Mouse (Mus musculus) lung, embryonic 14.5 days (tissue): ENCODE measurements at regions not wholly inside any gene's neighbourhood (a gene's known extent, or its start where the extent isn't known, plus 50 kb on each side); places are given as distances from the start of the nearest gene placed in this dataset.

Experiments used
- ATAC-seq: fragments of 200-750 bp; cut with Nextera tagmentation; 2 replicates; pipeline ENCODE4 v1.8.0; 2017; ENCODE audit warnings: mild to moderate bottlenecking, moderate TSS enrichment, moderate library complexity; ENCODE audit not compliant: insufficient read depth
- DNase-seq: peaks from one replicate; pipeline ENCODE4 v3.0.0-alpha.2; 2015
- H3K27ac ChIP-seq: fragments of 300-500 bp; sonication (generic); 2 replicates; pipeline ENCODE4 v1.5.1; 2014; ENCODE audit warnings: low read depth, mild to moderate bottlenecking, moderate library complexity
- H3K27me3 ChIP-seq: fragments of 300-500 bp; sonication (generic); 2 replicates; pipeline ENCODE4 v1.6.1; 2014; ENCODE audit warnings: low read length, control low read depth; ENCODE audit not compliant: insufficient read depth
- H3K36me3 ChIP-seq: fragments of 300-500 bp; sonication (generic); 2 replicates; pipeline ENCODE4 v1.6.1; 2014; ENCODE audit warnings: control low read depth; ENCODE audit not compliant: insufficient read depth
- H3K4me1 ChIP-seq: fragments of 300-500 bp; sonication (generic); 2 replicates; pipeline ENCODE4 v1.6.1; 2014; ENCODE audit warnings: antibody characterized with exemption, control low read depth; ENCODE audit not compliant: insufficient read depth
- H3K4me2 ChIP-seq: fragments of 300-500 bp; sonication (generic); 2 replicates; pipeline ENCODE4 v1.6.1; 2014; ENCODE audit warnings: mild to moderate bottlenecking
- H3K4me3 ChIP-seq: fragments of 300-500 bp; sonication (generic); 2 replicates; pipeline ENCODE4 v1.5.1; 2014; ENCODE audit warnings: low read depth, low read length
- H3K9ac ChIP-seq: fragments of 300-500 bp; sonication (generic); 2 replicates; pipeline ENCODE4 v1.6.1; 2014
- H3K9me3 ChIP-seq: fragments of 300-500 bp; sonication (generic); 2 replicates; pipeline ENCODE4 v1.6.1; 2016; ENCODE audit warnings: low read depth, low read length, control low read depth
- CTCF ChIP-seq: IDR thresholded peaks from 2 replicates; pipeline ENCODE4 v1.5.1; 2016; ENCODE audit warnings: antibody characterized with exemption, low read depth
- WGBS: fragments of 180-500 bp; shearing (Covaris S2); extraction: QIAGEN DNeasy Blood & Tissue Kit; methylation state at CpG from one replicate; pipeline ENCODE4 v1.1.7; 2014; 5-methylcytosine and 5-hydroxymethylcytosine counted together

DNA sequence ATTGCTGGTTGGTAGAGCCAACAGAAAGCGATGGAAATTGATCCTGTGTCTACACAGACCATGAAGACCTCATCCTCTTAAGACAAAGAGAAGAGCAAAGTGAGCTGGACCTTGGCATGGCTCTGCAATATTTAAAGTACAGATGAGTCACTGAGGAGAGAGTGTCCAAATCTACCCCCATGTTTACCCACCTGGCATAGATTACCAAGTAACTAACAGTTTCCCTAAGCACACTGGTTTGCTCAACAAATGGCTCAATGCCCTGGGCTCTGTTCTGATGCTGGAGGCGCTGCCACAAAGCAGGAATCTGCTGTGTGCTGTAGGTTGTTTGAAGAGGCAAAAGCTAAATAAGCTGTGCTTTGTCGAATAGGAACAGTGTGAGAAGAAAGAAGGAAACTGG, 345.0 kb upstream of the Gm10131 start:
- DNase-seq, result no peak

DNA sequence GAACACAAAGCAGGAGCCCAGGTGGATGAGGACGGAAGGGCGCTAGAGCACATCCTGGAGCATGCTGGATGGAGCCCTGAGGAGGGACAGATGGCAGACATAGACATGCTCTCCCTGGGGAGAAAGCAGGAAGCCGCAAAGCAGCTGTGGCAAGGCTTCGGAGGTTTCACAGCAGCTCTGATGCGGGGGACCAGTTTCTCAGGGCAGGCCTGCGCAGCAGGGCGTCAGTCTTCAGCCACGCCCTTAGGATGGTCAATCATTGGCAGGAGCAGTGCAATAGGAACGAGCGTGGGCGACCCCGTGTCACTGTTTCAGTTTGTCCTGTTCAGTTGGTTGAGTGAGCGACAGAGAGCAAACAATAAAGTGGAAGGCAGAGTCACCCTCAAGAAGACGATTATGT, 343.8 kb upstream of the Gm10131 start:
- Histone ChIP-seq H3K4me2 (no peak overlapping the region), H3K4me1 (no peaks in the 10 kb centered on the region), H3K9ac (no peak overlapping the region), H3K27ac (no peak overlapping the region), H3K27me3 (no peaks in the 10 kb centered on the region), H3K4me3 (no peak overlapping the region), H3K9me3 (no peaks in the 10 kb centered on the region), H3K36me3 (no peaks in the 10 kb centered on the region)
- WGBS, result 68% methylated on average over 14 of the region's 14 CpGs
- ATAC-seq, result no peak
- DNase-seq, result peak; percentile 1
- TF ChIP-seq CTCF, result no peak

More for the DNA sequence above, 345.0 kb upstream of the Gm10131 start:
- H3K4me1 ChIP-seq, result no peaks in the 10 kb centered on the region
- no peak overlapping the region for H3K4me2 ChIP-seq
- no peak overlapping the region for H3K9ac ChIP-seq
- 58% methylated on average over 3 of the region's 3 CpGs for WGBS
- no peak overlapping the region for H3K4me3 ChIP-seq
- TF ChIP-seq CTCF, result no peak
- H3K36me3 ChIP-seq, result no peaks in the 10 kb centered on the region
- H3K9me3 ChIP-seq, result no peaks in the 10 kb centered on the region
- ATAC-seq, result no peak
- H3K27ac ChIP-seq, result no peak overlapping the region
- H3K27me3 ChIP-seq, result no peaks in the 10 kb centered on the region

DNA sequence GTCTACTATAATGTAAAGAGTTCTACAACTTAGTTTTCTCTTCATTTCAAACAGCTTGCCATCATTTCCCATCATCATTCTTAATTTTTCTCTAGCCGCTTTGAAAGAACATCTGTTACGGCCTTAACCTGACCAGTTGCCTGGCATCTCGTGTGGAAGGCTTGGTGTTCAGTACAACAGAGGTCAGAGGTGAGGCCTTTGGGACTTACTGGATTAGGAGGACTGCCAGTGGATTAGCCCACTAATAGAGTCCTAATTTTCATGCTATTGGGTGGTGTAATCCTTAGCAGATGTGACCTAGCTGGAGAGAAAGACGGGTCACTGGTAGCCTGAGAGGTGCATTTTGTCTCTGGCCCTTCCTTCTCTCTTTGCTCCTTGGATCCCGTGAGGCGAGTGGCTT, 341.3 kb upstream of the Gm10131 start:
- no peaks in the 10 kb centered on the region for H3K36me3 ChIP-seq
- H3K27ac ChIP-seq, result no peak overlapping the region
- no peaks in the 10 kb centered on the region for H3K9me3 ChIP-seq
- H3K4me2 ChIP-seq, result no peak overlapping the region
- TF ChIP-seq CTCF, result no peak
- H3K4me3 ChIP-seq, result no peak overlapping the region
- H3K4me1 ChIP-seq, result peaks cover 5% of the 10 kb centered on the region; the same call in 1 of the 2 replicates
- ATAC-seq (no peak), DNase-seq (no peak)
- no peak overlapping the region for H3K9ac ChIP-seq
- 89% methylated on average over 6 of the region's 6 CpGs for WGBS
- H3K27me3 ChIP-seq, result no peaks in the 10 kb centered on the region

DNA sequence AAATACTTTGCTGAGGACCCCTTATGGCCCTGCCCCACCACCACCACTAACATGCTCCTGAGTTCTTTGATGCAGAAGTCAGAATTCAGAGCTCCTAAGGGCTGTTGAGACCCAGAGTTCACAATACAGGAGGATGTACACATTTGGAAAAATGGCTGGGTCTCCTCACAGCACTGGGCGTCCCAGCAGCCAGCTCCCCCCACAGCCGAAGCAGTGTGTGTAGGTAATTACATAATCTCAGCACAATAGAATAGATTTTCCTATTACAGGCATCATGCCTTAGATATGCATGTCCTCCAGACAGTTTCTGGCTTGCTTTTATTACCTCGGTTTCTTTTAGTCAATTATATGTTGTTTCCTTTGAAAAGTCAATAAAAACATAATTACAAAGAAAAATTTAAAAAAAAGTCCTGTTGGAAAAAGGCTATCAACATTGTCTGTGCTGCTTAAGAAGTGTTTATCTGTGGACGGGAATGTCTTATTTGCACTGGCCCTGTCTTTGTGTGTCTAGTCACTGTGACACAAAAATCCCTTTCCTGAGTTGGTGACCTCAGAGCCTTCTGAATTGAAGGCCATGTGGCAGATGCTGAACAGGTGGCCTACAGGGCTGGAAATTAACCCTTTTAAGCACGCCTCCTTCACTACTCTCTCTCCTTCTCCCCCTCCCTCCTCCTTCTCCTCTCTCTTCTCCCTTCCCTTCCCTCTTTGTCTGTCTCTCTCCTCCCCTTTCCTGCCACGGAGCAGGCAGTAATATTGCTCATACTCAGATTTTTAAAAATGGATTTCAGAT, 339.9 kb upstream of the Gm10131 start:
- WGBS, result 34% methylated on average over 6 of the region's 6 CpGs
- H3K4me2 ChIP-seq, result no peak overlapping the region
- DNase-seq, result no peak

DNA sequence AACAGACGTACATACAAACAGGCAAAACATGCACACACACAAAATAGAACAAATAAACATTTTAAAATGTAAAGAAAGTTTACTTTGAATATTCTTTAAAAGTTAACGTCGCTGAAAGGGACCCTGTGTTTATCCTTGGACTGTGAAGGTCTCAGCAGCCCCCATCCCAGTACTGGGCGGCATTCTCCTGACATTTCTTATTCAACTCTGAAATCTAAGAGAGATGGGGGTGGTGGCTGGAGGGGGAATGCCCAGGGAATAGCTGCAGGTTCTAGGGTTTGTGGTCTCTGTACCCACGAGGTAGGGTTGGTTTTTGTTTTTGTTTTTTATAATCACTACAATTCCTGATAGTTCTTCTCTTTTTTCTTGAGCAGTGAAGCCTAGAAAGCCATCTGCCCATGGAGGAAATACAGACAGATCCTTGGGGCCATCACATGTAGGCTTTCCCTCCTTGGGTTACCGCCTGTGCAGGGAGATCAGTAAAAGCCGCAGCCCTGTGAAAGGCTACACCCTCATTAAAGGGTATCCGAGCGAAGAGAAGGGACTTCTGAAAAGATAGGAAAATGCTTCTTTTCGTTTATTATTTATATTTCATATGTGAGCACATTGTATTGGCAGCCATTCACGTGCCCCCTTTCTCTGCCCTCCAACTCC, 338.0 kb upstream of the Gm10131 start:
- peaks cover 8% of the 10 kb centered on the region; the same call in 1 of the 2 replicates for H3K4me1 ChIP-seq
- no peak overlapping the region for H3K4me3 ChIP-seq
- no peak overlapping the region for H3K9ac ChIP-seq
- no peaks in the 10 kb centered on the region for H3K9me3 ChIP-seq
- no peak overlapping the region for H3K27ac ChIP-seq
- no peaks in the 10 kb centered on the region for H3K27me3 ChIP-seq
- no peak overlapping the region for H3K4me2 ChIP-seq
- no peaks in the 10 kb centered on the region for H3K36me3 ChIP-seq
- TF ChIP-seq CTCF, result no peak
- no peak for DNase-seq
- WGBS, result 79% methylated on average over 11 of the region's 11 CpGs
- ATAC-seq, result no peak

More for the DNA sequence above, 339.9 kb upstream of the Gm10131 start:
- Histone ChIP-seq H3K27ac (no peak overlapping the region; the same call in 1 of the 2 replicates), H3K9me3 (no peaks in the 10 kb centered on the region), H3K9ac (no peak overlapping the region), H3K4me3 (no peak overlapping the region), H3K4me1 (peaks cover 8% of the 10 kb centered on the region; the same call in 1 of the 2 replicates), H3K36me3 (no peaks in the 10 kb centered on the region), H3K27me3 (no peaks in the 10 kb centered on the region)
- no peak for TF ChIP-seq CTCF
- ATAC-seq, result no peak

DNA sequence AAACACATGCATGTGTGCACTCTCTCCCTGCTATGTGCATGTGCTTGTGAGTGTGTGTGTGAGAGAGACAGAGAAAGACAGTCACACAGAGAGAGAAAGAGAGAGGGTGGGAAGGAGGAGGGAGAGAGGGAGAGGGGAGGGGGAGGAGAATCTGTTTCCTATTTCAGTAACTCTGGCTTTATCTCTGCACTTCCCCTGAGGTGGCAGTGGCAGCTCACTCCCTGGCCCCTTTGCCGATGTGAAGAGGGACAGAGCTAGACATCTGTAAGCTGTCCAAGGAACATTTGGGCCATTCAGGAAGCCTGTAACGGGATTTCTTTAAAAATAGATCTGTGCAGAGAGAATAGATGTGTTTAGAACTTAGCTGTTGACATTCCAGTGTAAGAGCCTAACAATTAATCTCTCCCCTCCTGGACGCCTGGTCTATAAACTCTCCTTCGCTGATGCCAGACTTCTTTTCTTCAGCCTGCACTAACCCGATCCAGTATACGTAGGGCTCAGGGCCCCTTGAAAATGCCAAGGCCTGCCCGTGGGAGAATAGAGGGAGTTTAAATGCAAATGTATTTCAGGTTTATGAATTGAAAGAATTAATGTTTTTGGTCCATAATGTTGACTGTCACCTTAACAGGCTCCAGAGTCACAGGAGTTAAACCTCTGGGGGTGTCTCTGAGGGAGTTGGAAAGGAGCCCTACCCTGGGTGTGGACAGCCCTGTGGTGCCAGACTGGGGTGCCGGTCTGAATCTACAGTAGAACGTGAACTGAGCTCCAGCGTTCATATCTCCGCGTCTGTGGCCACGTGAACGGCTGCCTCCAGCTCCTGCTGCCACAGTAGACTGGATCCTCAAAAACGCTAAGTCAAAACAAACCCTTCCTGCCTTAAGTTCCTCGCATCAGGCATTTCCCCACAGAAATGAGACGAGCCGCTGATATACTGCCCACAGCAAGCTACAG, 336.6 kb upstream of the Gm10131 start:
- 23% methylated on average over 18 of the region's 18 CpGs for WGBS
- TF ChIP-seq CTCF, result no peak
- Histone ChIP-seq H3K4me3 (no peak overlapping the region), H3K36me3 (no peaks in the 10 kb centered on the region), H3K4me1 (peaks cover 8% of the 10 kb centered on the region; the same call in 1 of the 2 replicates), H3K4me2 (peak overlapping the region; percentile 49), H3K9ac (no peak overlapping the region), H3K27me3 (no peaks in the 10 kb centered on the region), H3K27ac (peak overlapping the region; percentile 42; the same call in 1 of the 2 replicates), H3K9me3 (no peaks in the 10 kb centered on the region)
- DNase-seq (peak; percentile 57), ATAC-seq (peak; percentile 77)

DNA sequence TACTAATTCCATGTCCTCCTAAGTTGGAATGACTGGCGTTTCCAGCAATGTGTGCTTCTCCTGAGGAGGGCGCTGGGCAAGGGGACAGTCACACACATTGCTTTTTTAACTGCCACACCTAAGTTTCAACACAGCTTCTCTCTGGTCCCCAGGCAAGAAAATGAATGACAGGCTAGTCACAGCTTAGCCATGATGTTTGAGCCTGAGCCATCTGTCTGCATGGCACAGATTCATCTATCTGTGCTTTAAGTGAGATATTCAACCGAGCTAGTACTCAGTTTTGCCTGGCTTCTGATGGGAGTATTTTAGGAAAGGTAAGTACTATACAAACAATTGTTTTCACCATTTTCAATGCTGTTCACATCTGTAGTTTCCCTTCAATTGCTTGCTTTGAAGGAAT, 331.2 kb upstream of the Gm10131 start:
- Histone ChIP-seq H3K9ac (no peak overlapping the region), H3K4me3 (no peak overlapping the region)

More for the DNA sequence above, 331.2 kb upstream of the Gm10131 start:
- 78% methylated on average over 3 of the region's 3 CpGs for WGBS
- H3K9me3 ChIP-seq, result no peaks in the 10 kb centered on the region
- H3K27me3 ChIP-seq, result no peaks in the 10 kb centered on the region
- H3K27ac ChIP-seq, result no peak overlapping the region
- no peak for ATAC-seq
- H3K36me3 ChIP-seq, result no peaks in the 10 kb centered on the region
- TF ChIP-seq CTCF, result no peak
- H3K4me2 ChIP-seq, result no peak overlapping the region
- DNase-seq, result no peak
- peaks cover 2% of the 10 kb centered on the region; the same call in 1 of the 2 replicates for H3K4me1 ChIP-seq
